Mouse (Mus musculus) intestine, postnatal 0 days (tissue): ENCODE results near the gene Pcbd1. TPM values are rescaled to one million over a fixed set of nuclear protein-coding genes. Genes with fewer than 3 reads are reported as not detected.
A peak's percentile ranks its signal among the peaks of the same experiment; 100 is the strongest.

Source experiments
- ATAC-seq: fragments of 200-750 bp; cut with Nextera tagmentation; 2 replicates; pipeline ENCODE4 v1.8.0; 2017; ENCODE audit warnings: mild to moderate bottlenecking, moderate TSS enrichment, moderate library complexity
- H3K27ac ChIP-seq: fragments of 300-500 bp; sonication (generic); 2 replicates; pipeline ENCODE4 v1.5.1; 2014; ENCODE audit warnings: mild to moderate bottlenecking, low read depth, low read length, moderate library complexity
- H3K27me3 ChIP-seq: fragments of 300-500 bp; sonication (generic); replicated peaks from 2 replicates; pipeline ENCODE4 v1.6.1; 2014; ENCODE audit warnings: low read length, mixed read lengths; ENCODE audit not compliant: control insufficient read depth, insufficient read depth
- H3K36me3 ChIP-seq: fragments of 300-500 bp; sonication (generic); 2 replicates; pipeline ENCODE4 v1.6.1; 2014; ENCODE audit warnings: mild to moderate bottlenecking, moderate library complexity; ENCODE audit not compliant: control insufficient read depth, insufficient read depth
- H3K4me1 ChIP-seq: fragments of 300-500 bp; sonication (generic); replicated peaks from 2 replicates; pipeline ENCODE4 v1.6.1; 2014; ENCODE audit warnings: antibody characterized with exemption, low read length, mixed read lengths; ENCODE audit not compliant: control insufficient read depth, insufficient read depth
- H3K4me2 ChIP-seq: fragments of 300-500 bp; sonication (generic); replicated peaks from 2 replicates; pipeline ENCODE4 v1.6.1; 2014; ENCODE audit warnings: low read depth, mild to moderate bottlenecking, moderate library complexity
- H3K4me3 ChIP-seq: fragments of 300-500 bp; sonication (generic); 2 replicates; pipeline ENCODE4 v1.5.1; 2014; ENCODE audit warnings: low read depth, low read length
- H3K9ac ChIP-seq: fragments of 300-500 bp; sonication (generic); 2 replicates; pipeline ENCODE4 v1.6.1; 2014; ENCODE audit warnings: mild to moderate bottlenecking, low read depth, low read length
- H3K9me3 ChIP-seq: fragments of 300-500 bp; sonication (generic); 2 replicates; pipeline ENCODE4 v1.6.1; 2016; ENCODE audit warnings: mixed run types; ENCODE audit not compliant: control insufficient read depth
- CTCF ChIP-seq: sonication (generic); IDR thresholded peaks from 2 replicates; pipeline ENCODE4 v1.5.1; 2016; ENCODE audit warnings: low read depth, mild to moderate bottlenecking, control low read depth, antibody characterized with exemption, moderate library complexity
- WGBS: fragments of 180-500 bp; shearing (Covaris S2); extraction: QIAGEN DNeasy Blood & Tissue Kit; methylation state at CpG from one replicate; pipeline ENCODE4 v1.1.7; 2014; 5-methylcytosine and 5-hydroxymethylcytosine counted together
- polyA plus RNA-seq: library from polyadenylated mRNA; unstranded; fragments of >200 nt; fragmentation: Nextera tagmentation; extraction: Ambion mirVana; gene quantifications from 2 replicates; pipeline ENCODE4 v1.2.1, GENCODE M21; 2015

Pcbd1 gene
- polyA plus RNA-seq, 1 experiment from 2014 or later, result 122 TPM

- Histone ChIP-seq H3K4me3 (no peak overlapping the region), H3K9me3 (no peaks in the 10 kb centered on the region), H3K27ac (no peak overlapping the region), H3K4me2 (no peak overlapping the region; the same call in 1 of the 2 replicates), H3K36me3 (no peaks in the 10 kb centered on the region), H3K9ac (no peak overlapping the region), H3K4me1 (0 out of 2 replicates have a peak, but pooled peaks cover 4% of the 10 kb centered on the region), H3K27me3 (no peaks in the 10 kb centered on the region)
- no peak for ATAC-seq
- TF ChIP-seq CTCF, result peak; percentile 89
- 14% methylated on average over 16 of the region's 16 CpGs for WGBS
These were observed 16.8 kb upstream of the Pcbd1 start for GRCm38 (mm10) chr10:61072324-61072723.

- Histone ChIP-seq H3K9ac (no peak overlapping the region), H3K4me2 (no peak overlapping the region), H3K36me3 (no peaks in the 10 kb centered on the region), H3K4me1 (no peaks in the 10 kb centered on the region), H3K9me3 (no peaks in the 10 kb centered on the region), H3K4me3 (no peak overlapping the region), H3K27ac (no peak overlapping the region), H3K27me3 (no peaks in the 10 kb centered on the region)
- no peak for TF ChIP-seq CTCF
- no peak for ATAC-seq
- 21% methylated on average over 1 of the region's 1 CpGs for WGBS
These were observed 14.5 kb upstream of the Pcbd1 start for GRCm38 (mm10) chr10:61074643-61075042.

- H3K36me3 ChIP-seq, result no peaks in the 10 kb centered on the region
- no peaks in the 10 kb centered on the region for H3K27me3 ChIP-seq
- H3K27ac ChIP-seq, result no peak overlapping the region
- no peak overlapping the region for H3K4me2 ChIP-seq
- TF ChIP-seq CTCF, result no peak
- no peak overlapping the region for H3K9ac ChIP-seq
- 91% methylated on average over 3 of the region's 3 CpGs for WGBS
- H3K4me3 ChIP-seq, result no peak overlapping the region
- H3K4me1 ChIP-seq, result no peaks in the 10 kb centered on the region
- ATAC-seq, result no peak
- H3K9me3 ChIP-seq, result no peaks in the 10 kb centered on the region
These were observed 13.5 kb upstream of the Pcbd1 start for GRCm38 (mm10) chr10:61075607-61076006.

DNA sequence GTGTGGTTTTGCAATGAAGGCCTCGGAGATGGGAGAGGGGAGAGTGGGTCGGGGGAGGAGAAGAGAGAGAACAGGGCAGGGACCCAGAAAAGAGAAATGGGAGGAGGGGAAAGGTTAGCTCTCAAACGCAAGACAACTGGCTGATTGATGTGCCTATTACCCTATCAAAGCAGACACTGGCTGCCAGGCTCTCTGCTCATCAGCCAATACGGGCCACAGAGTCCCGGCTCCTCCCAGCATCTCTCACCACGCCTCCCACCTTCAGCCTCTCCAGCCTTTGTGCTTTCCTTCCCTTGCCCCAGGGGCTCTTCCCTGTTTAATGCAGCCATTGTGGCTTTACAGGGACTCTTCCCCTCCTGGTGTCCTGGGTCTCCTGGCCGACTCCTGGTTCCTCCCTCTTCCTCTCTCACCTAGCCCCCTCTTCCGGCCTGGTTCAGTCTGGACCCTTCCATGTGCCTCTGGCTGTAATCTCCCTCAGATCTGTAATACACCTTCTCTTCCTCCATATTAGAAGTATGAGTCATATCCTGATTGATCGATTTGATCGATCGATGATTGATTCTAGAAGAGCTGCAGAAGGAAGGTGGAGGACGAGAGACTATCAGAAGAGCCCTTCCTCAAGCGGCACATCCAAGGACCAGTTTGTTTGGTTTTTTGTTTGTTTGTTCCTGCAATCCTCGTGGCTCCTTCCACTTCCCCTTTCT lies 8.8 kb upstream of the Pcbd1 start:
- peak overlapping the region; percentile 52 for H3K4me2 ChIP-seq
- H3K36me3 ChIP-seq, result no peaks in the 10 kb centered on the region
- H3K9ac ChIP-seq, result no peak overlapping the region
- peak; percentile 88 for ATAC-seq
- TF ChIP-seq CTCF, result no peak
- 32% methylated on average over 14 of the region's 14 CpGs for WGBS
- no peaks in the 10 kb centered on the region for H3K9me3 ChIP-seq
- H3K27ac ChIP-seq, result peak overlapping the region; percentile 63
- H3K27me3 ChIP-seq, result no peaks in the 10 kb centered on the region
- no peak overlapping the region for H3K4me3 ChIP-seq
- 0 out of 2 replicates have a peak, but pooled peaks cover 4% of the 10 kb centered on the region for H3K4me1 ChIP-seq

DNA sequence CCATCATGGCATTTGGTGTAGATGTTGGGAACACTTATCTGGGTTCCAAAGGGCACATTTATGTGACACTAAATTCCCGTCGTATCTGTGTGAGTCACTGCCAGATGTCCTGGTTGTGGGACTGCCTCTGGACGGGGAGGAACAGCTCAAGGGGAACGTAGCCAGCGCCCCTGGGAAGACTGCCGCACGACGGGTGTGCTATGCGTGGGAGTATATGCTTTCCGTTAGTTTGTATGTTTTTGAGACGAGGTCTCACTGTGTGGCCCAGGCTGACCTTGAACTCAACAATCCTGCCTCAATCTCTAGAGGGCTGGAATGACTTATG lies 8.2 kb upstream of the Pcbd1 start:
- Histone ChIP-seq H3K4me2 (peak overlapping the region; percentile 52), H3K4me1 (0 out of 2 replicates have a peak, but pooled peaks cover 4% of the 10 kb centered on the region), H3K4me3 (no peak overlapping the region), H3K27me3 (no peaks in the 10 kb centered on the region), H3K27ac (peak overlapping the region; percentile 63), H3K36me3 (no peaks in the 10 kb centered on the region), H3K9me3 (no peaks in the 10 kb centered on the region), H3K9ac (no peak overlapping the region)
- WGBS, result 37% methylated on average over 11 of the region's 11 CpGs
- no peak for TF ChIP-seq CTCF
- ATAC-seq, result peak; percentile 83

- Histone ChIP-seq H3K4me3 (no peak overlapping the region), H3K9ac (no peak overlapping the region), H3K36me3 (no peaks in the 10 kb centered on the region), H3K9me3 (no peaks in the 10 kb centered on the region), H3K27me3 (no peaks in the 10 kb centered on the region), H3K4me1 (0 out of 2 replicates have a peak, but pooled peaks cover 4% of the 10 kb centered on the region), H3K4me2 (no peak overlapping the region), H3K27ac (no peak overlapping the region)
- ATAC-seq, result no peak
- 67% methylated on average over 2 of the region's 2 CpGs for WGBS
- no peak for TF ChIP-seq CTCF
These were observed 3.8 kb upstream of the Pcbd1 start for GRCm38 (mm10) chr10:61085364-61085763.
